Mouse (Mus musculus): Measurements from ENCODE around the gene Slco1a1.
"Not testable (repeated sequence)": the region's sequence is repeated elsewhere in the genome, so short reads cannot be mapped to it uniquely, and the experiment has no call there.

The Slco1a1 gene

GRCm38 (mm10) chr6:141946862-141947261, at the start of gene Slco1a1:
Gene Slco1a1, minus strand, starts transcription at chr6:141946962.
- DNase-seq: no peak

- DNase-seq: no peak
Observed at GRCm38 (mm10) chr6:141986772-141987171, 40.0 kb upstream of the Slco1a1 start.

GRCm38 (mm10) chr6:141984644-141985043, 37.9 kb upstream of the Slco1a1 start:
- DNase-seq: no peak

- DNase-seq: no peak
Observed at GRCm38 (mm10) chr6:141962420-141962819, 15.7 kb upstream of the Slco1a1 start.

GRCm38 (mm10) chr6:141961861-141962260, 15.1 kb upstream of the Slco1a1 start:
- DNase-seq: no peak

- no peak for DNase-seq
Observed at GRCm38 (mm10) chr6:141960482-141960881, 13.7 kb upstream of the Slco1a1 start.

- no peak for DNase-seq
Observed at GRCm38 (mm10) chr6:141940451-141940850, 6.3 kb downstream of the Slco1a1 start.

GRCm38 (mm10) chr6:141898197-141898596, 48.6 kb downstream of the Slco1a1 start:
- DNase-seq: no peak

- DNase-seq: no peak
Observed at GRCm38 (mm10) chr6:141889723-141890122, 57.0 kb downstream of the Slco1a1 start.

- no peak for DNase-seq
Observed at GRCm38 (mm10) chr6:141888248-141888647, 58.5 kb downstream of the Slco1a1 start.

- no peak for DNase-seq
Observed at GRCm38 (mm10) chr6:141882581-141882980, 64.2 kb downstream of the Slco1a1 start.

- not testable (repeated sequence) for DNase-seq
Observed at GRCm38 (mm10) chr6:141875742-141876141, 71.0 kb downstream of the Slco1a1 start.

- DNase-seq: no peak
Observed at GRCm38 (mm10) chr6:141871711-141872110, 75.1 kb downstream of the Slco1a1 start.

GRCm38 (mm10) chr6:141868735-141869134, 78.0 kb downstream of the Slco1a1 start:
- DNase-seq: no peak

- no peak for DNase-seq
Observed at GRCm38 (mm10) chr6:141866026-141866425, 80.7 kb downstream of the Slco1a1 start.

- DNase-seq: no peak
Observed at GRCm38 (mm10) chr6:141857735-141858531, 88.8 kb downstream of the Slco1a1 start.
